Mouse (Mus musculus) lung, postnatal 36 days (tissue): ENCODE results near the gene Plekhm3.
"Not testable (repeated sequence)": the region's sequence is repeated elsewhere in the genome, so short reads cannot be mapped to it uniquely, and the experiment has no call there.

Source experiments
- DNase-seq: peaks from one replicate; pipeline ENCODE4 v3.0.0; 2022; ENCODE audit warnings: mixed read lengths

The Plekhm3 gene

DNA sequence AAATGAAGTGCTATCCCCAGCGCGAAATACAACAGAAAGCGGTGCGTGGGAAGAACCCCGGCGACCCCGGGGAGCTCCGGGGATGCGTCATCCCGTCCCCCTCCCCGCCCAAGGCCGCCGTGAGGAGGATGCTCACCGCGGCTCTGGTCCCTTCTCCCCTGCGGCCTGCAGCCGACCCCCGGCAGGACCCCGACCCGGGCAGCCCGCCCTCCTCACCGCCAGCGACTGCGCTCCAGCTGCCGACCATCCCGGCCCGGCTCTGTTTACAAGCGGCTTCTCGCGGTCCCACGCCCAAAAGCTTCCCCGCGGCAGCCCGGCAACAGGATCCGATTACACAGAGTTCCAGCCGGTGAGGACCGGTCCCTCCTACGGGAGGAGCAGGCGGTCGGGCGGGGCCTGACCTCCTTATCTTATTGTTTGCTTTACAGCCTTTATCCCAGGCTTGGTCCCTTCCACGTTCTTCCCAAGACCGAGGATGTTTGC lies at the start of gene Plekhm3:
Gene Plekhm3, minus strand, starts transcription at position 346 of the 483 bp plus-strand sequence.
- peak; percentile 86 for DNase-seq

DNA sequence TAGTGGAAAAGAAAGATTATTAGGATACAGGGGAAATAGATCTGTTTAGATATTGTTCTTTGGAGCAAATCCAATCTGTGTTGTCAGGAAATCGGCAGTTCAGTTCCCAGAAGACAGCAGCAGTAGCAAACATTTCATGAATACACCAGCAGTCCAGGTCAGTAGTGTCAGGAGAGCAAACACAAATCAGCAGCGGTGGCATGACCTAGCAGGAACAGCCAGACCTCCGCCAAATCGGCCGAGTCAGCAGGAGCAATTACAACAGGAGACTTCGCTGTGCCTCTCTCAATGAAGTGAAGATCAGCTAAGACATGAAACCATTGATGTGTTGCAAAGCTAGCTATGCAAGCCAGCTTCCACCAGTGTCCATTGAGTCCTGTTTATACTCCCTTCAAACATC lies 49.0 kb upstream of the Plekhm3 start:
- DNase-seq = no peak

DNA sequence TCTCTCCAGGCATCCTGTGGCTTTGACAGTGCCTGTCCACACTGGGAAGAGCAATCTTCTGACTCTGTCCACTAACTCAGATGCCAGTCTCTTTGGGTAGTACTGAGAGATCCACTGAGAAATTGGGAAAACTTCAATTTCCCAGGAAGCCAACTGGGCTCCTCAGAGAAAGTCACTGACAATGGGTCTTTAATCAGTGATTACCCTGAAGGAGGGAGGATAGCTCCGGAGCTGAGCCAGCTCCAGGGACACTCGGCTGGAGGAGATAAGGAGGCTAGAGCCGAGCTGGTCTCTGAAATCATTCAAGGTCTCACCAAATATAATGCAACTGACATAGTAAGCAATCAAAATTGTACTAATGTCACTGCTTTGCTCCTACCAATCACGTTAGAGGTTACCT lies 47.9 kb upstream of the Plekhm3 start:
- DNase-seq = no peak

DNA sequence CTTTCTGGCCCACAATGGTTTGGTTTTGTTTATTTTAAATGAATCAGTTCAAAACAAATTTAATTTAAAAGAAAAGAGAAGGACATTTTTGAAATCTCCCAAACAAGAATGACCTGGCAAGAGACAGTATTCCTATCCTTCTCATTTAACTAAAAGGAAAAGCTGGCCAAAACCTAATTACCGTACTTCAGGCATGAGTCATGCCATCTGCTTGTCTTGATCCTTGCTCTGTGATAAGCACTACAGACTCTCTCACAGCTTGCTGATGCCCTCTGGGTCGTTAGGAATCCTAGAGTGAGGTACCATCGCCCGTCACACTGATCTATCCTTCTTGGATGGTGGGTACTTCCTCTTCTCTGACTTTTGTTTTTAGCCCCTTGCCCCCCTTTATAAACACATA lies 36.6 kb upstream of the Plekhm3 start:
- no peak for DNase-seq

DNA sequence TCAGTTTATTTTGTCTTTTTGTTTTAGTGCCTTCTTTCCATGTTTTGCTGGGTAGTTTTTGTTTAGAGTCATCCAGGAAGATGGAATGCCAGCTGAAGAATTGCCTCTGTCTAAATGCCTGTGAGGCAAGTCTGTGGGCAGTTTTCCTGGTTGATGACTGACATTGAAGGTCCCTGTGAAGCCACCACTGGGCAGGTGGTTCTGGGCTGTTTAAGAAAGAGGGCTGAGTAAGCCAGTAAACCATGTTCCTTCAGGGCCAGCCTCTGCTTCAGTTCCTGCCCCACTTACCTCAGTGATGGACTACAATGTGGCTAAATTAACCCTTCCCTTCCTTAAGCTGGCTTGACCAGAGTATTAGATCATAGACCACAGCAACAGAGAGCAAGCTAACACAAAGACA lies 31.6 kb upstream of the Plekhm3 start:
- DNase-seq = no peak

DNA sequence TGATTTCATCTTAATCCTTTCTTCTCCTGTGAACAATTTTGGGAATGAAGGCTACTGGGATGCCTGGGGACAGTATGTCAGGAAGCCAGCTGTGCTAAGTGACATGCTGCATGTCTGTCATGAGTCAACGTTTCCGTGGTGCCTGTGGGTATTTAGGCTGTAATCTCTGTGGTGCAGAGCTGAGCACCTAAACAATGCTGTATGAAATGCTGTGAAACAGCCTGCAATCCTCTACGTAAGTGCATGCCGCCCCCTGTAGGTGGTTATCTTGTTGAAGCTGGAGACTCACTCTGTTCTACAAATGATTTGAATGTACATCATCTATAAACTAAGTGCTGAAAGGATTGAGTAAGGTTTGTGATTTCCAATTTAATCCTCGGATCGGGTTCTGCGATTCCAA lies 29.5 kb upstream of the Plekhm3 start:
- DNase-seq = peak; percentile 91

DNA sequence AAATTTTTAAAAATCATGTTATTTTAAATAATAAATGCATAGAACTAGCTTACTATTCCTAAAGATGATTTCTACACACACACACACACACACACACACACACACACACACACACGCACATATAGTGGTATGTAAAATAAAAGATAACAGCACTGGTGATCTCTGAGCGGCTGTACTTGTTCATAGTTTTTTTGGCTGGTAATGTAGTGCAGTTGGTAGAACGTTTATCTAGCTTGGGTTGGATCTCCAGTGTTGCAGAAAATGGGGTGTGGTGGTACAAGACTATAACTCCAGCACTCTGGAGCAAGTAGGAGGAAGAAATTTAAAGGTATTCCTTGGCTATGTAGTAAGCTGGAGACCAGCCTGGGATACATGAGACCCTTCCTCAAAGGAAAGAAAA lies 26.6 kb upstream of the Plekhm3 start:
- no peak for DNase-seq

DNA sequence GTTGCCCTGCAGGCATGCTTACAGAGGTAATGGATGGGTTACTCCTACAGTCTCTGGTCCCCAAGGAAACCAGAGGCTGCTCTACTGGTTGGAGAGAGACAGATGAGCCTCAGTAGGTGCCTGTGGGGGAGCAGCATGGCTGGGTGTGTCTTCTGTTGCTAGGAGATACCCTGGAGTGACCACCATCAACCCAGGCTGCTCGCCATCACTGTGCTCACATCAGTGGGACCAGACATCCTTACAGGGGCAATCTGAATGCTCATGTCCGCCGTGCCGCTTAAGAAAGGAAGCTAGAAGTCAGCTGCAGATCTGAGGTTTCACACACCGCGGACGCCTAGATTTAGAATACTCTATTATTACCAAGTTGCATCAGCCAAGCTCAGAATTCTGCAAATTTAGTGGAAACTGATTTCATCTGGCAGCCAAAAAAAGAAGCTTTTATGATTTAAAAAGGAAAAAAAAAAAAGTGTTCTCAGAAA lies 21.7 kb upstream of the Plekhm3 start:
- no peak for DNase-seq

DNA sequence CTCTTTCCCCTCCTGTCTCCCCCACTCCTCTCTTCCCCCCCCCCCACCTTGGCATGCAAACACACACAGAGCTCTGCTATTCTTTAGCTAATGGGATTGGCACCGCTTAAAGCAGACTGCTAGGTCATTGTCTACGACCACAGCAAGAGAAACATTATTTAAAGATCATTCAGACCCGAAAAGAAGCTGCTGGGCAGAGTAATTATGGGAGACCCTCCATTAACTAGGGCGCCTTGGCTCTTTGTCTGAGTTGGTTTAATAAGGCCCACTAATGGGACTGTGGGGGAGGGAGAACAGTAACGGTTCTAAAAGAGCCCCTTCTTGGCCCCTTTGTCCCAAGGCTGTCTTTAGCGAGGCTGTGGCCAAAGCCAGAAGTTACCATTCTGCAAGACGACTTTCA lies 18.7 kb upstream of the Plekhm3 start:
- no peak for DNase-seq

DNA sequence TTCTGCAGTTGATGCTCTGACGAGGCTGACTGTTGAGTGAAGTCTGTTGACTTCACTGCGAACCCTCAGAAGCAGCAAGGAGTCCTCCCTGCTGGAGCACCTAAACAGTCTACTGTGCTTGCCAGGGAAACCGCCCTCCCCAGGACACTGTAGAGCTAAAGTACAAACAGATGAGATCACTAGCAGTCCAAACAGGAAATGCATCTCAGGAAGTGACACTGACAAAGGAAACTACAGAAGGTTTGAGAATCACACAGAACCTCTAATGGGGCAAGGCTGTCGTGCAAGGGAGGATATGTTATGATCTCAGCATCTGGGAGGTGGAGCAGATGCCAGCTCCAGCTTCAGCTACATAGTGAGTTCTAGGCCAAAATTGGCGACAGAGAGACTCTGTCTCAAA lies 14.1 kb upstream of the Plekhm3 start:
- DNase-seq = peak; percentile 64

DNA sequence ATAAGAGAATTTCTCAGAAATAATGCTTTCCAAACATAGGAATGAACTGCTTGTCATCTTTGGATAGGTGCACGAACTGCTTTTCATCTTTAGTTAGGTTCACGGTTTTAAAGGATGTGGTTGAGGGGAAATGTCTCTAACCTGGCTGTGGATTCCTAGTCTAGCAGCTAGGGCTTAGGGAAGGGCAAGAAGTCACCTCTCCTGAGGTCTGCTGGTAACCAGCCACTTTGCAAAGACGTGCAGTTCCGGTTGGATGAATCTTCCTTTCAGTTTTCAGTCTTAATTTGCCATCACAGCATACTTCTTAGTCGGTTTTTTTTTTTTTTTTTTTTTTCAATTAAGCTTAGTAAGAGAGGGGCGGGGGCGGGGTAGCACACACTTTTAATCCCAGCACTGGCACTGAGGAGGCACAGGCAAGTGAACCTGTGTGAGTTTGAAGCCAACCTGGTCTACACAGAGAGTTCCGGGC lies 431 bp upstream of the Plekhm3 start:
- no peak for DNase-seq

DNA sequence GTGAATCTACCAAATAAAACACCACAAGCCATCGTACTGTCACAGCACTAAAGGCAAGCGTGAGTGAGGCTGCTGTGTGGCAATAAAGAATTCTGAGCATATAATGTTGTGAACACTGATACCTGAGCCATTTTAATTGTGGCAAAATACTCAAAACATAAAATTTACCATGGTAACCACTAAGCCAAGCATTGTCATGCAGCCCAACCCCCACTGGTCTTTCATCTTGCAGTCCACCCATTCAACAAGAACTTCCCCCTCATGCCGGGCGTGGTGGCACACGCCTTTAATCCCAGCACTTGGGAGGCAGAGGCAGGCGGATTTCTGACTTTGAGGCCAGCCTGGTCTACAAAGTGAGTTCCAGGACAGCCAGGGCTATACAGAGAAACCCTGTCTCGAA lies 1.8 kb downstream of the Plekhm3 start:
- DNase-seq = not testable (repeated sequence)

DNA sequence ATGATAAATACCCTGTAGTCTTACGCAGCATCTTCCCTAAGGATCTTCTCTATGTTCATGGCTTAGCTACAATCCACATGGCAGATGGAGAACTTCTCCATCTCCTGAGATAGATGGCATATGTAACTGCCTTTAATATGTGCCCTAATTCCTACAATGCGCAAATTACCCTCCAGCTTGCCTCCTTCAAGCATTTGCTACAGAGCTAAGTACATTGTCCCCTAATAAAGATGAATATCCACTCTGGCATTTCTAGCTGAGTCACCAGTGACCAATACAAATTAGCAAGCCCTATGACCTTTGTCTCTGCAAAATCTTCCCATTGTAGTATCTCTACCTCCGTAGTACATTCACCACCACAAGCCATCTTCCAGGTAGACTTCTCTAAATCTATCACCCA lies 6.4 kb downstream of the Plekhm3 start:
- DNase-seq = no peak

DNA sequence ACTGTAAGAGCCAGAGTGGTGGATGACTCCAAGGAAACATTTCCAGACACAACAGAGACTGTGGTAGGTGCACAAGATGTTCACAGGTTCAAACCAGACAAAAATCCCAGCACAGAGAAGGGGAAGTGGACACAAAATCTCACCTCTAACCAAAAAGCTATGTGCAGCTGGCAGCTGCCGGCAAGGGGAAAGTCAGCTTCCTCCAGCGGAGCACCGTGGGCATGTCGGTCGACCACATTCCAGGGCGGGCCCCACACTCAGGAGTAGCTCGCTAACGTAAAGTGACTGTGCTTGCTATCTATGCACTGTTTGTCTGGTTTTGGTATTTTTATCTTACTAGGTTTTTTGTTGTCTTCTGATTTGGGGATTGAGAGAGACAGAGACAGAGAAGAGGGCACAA lies 7.2 kb downstream of the Plekhm3 start:
- peak; percentile 56 for DNase-seq

DNA sequence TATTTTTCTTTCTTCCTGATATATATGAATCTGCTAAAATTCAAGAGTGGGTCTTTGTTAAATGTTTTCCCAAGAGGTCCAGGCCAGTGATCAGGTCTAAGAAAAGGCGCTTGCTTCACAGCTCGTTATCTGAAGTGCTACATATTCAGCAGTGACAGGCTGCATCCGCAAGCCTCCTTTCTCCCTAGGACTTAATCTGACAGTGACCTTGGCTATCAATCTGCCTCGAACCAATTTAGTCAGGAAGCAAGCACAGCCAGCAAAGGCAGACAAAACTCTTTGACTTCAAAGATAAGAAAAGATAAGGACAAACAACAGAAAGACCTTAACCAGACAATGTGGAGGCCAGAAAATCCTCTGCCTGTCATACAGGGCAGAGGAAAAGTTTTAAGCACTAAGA lies 10.5 kb downstream of the Plekhm3 start:
- no peak for DNase-seq

DNA sequence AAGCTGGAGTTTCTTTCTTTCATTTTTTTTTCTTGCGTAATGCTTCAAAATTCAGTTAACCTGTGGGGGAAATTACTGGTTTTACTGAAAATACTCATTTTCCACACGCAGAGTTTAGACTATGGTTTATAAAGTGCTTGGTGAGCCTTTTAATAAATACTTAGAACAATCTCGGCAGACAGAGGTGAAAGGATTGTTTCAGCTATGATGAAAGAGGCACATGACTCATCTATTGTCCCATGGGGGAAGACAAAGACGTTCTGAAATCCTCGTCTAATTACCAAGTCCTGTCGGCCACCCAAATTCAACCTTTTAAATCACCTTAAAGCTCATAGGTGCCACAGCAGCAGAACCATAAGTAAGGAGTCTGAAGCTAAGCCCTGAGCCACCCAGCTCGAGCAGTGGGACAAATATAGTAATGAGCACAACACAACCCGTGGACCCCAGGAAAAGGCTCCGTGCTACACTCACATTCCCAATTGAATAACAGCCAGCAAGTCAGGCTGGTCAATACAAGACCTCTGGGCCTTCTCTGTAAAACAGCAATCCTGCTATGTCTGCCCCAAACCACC lies 11.3 kb downstream of the Plekhm3 start:
- no peak for DNase-seq

DNA sequence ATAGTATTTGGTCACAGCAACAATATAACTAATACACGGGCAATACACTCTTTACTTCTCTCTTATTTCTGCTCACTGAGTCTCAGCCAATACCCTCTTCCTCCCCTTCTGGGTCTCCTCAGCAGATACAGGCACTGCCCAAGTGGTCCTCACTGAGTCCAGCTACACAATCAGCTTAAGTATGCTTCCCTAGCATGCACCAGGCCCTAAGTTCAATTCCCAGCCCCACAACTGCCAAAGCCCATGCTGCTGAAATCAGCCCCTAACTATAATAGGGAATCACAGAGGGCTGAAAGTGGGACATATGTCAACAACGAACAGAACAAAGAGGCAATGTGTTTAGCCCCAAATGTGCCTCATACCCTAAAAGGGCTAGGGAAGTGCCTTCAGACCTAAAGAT lies 11.9 kb downstream of the Plekhm3 start:
- DNase-seq = no peak

DNA sequence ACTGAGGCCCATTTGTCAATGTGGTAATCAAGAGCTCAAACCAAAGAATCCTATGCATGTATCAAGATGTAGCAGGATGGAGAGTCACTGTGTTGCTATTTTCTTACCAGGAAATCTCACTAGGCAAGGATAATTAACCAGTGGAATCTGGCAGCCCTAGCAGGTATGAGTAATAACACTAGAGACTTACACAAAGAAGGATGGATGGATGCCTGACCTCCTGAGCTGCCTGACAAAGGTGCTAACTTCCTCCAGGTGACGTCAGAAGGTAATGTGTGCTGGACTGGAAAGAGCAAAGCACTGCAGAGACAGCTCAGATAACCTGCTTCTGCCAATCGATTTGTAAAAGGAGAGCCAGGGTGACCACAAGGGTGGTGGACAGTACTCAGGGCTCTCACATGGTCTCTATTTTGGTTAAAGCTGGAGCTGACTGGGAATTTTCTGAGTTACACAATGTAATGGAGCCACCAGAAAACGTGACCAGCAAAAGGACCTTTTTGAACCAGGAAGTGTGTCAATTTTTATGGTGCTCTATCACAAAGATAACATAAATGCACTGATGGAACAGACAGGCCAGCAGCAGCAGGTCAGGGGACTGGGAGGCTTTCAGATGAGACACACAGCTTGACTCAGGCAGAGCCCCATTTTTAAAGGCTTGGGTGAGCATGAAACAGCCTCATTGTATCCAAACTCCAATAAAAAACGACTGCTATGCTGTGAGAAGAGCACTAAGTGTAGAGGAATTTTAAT lies 14.4 kb downstream of the Plekhm3 start:
- DNase-seq = no peak

DNA sequence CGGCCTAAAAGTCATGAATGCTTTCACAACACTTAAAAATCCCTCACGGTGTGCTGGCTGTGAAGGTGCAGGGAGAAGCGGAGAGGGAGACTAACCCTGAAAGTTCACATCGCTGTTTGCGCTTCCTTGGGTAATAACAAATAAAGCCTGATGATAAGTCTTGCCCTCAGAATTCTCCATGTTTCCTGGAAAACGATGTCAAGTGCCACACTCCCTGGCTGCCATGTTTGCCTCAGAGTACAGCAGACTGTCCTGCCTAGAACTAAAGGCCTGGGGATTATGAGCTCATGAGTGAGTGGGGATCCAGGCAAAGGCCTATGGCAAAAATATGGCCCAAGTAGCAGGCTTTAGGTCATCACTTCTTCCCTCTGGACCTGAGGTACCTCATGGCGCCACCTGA lies 17.7 kb downstream of the Plekhm3 start:
- no peak for DNase-seq

DNA sequence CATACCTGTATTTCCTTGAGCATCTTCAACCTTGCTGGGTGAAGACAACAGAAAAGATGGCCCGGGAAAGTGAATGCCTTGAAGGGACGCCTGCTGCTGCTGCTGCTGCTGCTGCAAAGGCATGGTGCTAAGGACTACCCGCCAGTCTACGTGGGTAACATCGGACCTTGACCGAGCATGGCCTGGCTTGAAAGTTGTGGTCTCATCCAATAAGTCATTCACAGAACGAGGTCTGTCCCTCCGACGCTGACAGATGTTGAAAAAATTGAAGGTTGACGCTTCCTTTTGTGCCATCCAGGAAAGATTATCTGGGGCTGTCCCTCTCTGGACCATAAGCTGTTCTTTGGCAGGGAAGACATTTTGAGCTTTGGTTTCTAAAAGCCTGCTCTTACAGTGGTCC lies 18.9 kb downstream of the Plekhm3 start:
- DNase-seq = no peak

DNA sequence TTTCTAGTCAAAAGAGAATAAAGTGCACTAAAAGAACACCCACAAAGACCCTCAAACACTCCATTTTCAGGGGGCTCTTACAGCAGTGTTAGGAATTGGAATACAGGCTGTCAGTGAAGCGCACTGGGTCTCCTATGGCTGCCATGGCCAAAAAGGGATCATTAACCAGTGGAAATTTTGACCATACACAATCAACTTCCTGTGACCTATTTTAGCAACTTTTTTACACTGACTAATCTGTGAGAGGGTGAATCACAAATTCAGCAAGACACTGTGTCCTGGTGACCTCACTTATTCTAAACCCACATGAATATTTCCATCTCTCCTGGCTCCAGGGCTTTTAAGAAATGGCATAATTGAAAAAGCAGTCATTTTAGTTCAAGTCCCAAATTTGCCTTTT lies 23.7 kb downstream of the Plekhm3 start:
- no peak for DNase-seq

DNA sequence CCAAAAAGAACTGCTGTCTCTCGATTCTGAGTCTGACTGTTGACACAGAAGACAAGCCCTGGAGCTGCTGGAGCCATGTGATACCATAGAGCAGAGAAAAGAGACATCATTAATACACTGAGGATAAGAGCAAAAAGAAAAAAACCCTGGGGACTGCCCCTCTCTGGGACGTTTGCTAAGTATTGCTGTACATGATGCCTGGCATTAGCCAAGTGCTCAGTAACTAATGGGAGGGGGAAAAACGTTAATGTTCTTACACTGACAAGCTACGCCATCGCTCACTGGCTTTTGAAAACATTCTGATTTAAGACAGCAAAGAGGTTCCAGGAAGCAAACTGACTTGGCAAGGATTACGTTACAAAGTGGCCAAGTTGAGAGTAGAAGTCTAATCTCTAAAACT lies 26.5 kb downstream of the Plekhm3 start:
- DNase-seq = no peak

DNA sequence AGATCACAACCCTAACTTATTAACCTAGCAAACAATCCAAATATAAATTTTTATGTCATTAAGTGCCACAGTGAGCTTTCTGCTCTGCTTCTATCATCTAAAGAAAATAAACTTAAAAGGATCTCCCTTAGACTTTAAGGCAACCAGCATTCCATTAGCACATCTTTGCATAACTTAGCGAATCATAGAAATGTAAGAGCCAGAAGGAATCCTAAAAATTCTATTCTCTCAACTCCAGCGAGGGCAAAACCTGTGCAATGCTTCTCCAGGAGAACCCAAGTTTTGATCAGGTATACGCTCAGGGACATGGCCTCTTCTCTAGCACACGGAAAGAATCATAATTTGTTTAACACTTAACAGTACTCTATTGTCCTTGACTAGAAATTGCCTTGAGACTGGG lies 27.0 kb downstream of the Plekhm3 start:
- no peak for DNase-seq

DNA sequence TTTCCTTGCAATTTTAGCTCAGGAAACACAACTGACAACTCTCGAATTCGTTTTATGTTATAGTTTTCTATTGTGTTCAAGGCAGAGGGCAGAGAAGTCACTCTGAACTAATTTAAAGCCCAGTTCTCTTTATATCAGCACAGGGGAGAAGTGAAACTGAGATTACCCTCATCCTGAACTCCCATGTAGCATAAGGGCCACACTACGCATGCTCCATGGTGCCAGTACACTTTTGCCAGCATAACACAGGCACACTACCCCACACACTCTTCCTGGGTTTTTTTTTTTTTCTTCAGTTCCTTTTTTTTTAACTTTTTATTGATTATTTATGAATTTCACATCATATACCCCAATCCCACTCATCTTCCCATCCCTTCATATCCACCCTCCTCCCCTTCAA lies 28.1 kb downstream of the Plekhm3 start:
- peak; percentile 68 for DNase-seq
